Mouse (Mus musculus): Measurements from ENCODE around the gene Tmprss3.

Gene Tmprss3

DNA sequence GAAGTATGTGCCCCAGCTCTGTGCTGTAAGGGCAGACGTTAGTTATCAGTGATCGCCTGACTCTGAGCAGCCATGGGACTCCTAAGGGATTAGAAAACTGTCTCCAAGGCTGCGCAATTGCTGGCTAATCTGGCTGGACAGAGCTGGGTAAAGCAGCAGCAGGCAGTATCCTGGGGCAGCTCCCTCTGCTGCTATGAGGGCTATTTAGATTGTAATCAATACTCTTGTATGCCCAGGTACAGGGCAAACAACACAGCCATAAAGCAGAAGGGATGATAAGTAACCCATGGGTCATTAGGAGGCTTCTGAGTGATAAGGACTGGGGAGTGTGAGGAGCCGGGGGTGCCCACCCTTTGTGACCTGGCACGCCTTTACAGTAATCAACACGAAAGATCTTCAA, 63.9 kb downstream of the Tmprss3 start:
- no peak for DNase-seq

- no peak for DNase-seq
These were observed 65.0 kb downstream of the Tmprss3 start for GRCm38 (mm10) chr17:31133776-31134175.

- no peak for DNase-seq
These were observed 67.4 kb downstream of the Tmprss3 start for GRCm38 (mm10) chr17:31131269-31131821.

GRCm38 (mm10) chr17:31129452-31129851, 69.3 kb downstream of the Tmprss3 start, which contains the start of gene Tff3:
Tff3 (minus strand) TSS chr17:31129646.
- no peak for DNase-seq

Measured in B cell, adult 2 months (primary cell).